Mouse (Mus musculus) ZHBTc4 (cell line): ENCODE results near the gene Ecm1.

ENCODE experiments used
- DNase-seq: peaks from one replicate; pipeline ENCODE4 v3.0.0-alpha.2; 2011; ENCODE audit warnings: low read depth, low spot score

The Ecm1 gene

GRCm38 (mm10) chr3:95739353-95740104 is at the start of gene Ecm1:
Ecm1 (minus strand) TSS chr3:95739569.
- DNase-seq = peak; percentile 49

GRCm38 (mm10) chr3:95785501-95785900 is 46.1 kb upstream of the Ecm1 start:
- DNase-seq = peak; percentile 16

DNA sequence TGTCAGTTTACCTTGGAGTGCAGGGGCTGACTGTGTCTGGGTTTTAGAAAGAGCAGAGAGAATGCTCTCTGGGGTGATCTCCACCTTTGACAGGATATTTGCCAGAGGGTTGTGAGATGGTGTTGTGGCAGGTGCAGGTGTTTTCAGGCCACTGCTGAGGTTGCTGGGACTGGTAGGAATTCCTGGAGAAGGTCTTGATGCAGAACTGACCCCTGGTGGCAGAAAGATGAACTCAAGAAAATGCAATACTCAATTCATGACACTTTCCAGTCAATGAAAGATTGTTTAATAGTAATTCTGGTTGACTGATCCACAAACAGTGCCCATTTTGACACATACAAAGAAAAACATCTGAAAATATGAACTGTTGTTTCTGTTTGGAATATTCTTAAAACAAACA is 32.6 kb upstream of the Ecm1 start:
- peak; percentile 61 for DNase-seq

GRCm38 (mm10) chr3:95765534-95765933 is 26.2 kb upstream of the Ecm1 start:
- DNase-seq = peak; percentile 17

- no peak for DNase-seq
These were observed 24.4 kb upstream of the Ecm1 start for GRCm38 (mm10) chr3:95763811-95764210.

- DNase-seq = no peak
These were observed 23.6 kb upstream of the Ecm1 start for GRCm38 (mm10) chr3:95762961-95763360.

DNA sequence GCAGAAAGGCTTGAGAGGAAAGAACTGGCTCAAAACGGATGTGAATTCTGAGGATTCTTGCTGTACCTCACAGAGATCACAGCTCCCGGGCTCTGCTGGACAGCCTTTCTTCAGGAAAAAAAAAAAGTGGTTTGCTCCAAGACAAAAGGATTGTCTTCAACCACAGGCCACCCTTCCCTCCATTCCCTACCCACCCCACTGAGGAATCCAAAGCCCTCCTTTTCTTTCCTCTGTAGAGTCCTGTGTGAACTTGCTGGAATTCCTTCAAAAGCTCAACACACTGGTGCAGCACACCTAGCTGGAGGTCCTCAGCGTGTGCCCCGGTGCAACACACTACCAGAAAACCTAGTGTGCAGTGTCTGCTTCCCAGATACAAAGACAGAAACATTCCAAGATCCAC is 22.4 kb upstream of the Ecm1 start:
- peak; percentile 80 for DNase-seq

DNA sequence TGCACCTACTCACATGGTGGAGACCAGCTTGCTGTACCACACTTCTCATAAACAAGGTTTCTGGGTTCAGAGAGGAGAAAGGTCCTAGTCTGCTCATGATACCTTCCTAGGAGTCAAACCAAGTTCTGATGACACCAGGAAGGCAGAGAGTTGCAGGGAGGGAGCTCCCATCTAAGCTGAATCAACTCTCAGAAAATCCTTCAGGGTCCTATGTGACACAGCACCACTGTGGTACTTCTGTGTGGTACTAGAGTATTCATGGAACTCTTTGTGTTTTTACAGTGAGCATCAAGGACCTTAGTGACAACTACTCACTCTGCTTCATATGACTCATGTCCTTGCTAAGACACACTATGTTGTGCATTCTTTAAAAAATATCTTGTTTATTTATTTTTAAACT is 21.3 kb upstream of the Ecm1 start:
- no peak for DNase-seq

DNA sequence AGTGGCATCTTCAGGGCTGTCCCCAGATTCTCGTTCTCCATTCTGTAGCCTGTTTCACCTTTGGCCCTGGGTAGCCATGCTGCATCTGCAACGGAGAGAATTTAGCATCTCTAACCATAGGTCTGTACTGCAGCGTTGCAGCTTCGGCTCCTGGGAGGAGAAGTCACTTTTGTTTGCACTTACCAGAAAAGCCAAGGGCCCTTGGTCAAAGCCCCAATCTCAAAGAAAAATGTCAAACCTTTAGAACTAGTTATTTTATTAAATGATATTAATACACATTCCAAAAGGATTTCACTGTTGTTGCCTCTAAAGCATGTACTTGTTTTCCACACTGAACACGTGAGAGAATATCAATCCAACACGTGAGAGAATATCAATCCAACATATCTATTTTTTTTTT is 20.7 kb upstream of the Ecm1 start, which contains the start of gene Tars2:
Gene Tars2, minus strand, starts transcription at position 101 of the 400 bp plus-strand sequence.
- no peak for DNase-seq

- DNase-seq = peak; percentile 44
These were observed 19.3 kb upstream of the Ecm1 start for GRCm38 (mm10) chr3:95758467-95759218.

DNA sequence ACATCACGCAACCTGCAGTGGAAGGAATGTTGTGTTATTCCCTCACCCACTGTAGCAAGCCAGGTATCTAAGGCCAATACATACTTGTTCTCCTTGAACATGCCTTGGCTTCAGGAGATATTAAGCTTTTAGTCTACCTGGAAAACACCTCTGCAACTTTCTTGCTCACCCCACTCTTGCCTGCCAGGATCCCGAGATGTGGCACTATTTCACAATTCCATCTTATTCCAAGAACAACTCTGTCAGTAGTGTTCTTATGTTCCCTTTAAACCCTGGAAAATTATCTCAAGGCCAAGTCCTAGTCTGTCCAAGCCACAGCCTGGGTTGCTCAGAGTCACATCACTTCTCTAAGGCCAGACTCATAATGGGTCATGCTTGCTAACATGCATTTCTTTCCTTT is 17.4 kb upstream of the Ecm1 start:
- DNase-seq = no peak

DNA sequence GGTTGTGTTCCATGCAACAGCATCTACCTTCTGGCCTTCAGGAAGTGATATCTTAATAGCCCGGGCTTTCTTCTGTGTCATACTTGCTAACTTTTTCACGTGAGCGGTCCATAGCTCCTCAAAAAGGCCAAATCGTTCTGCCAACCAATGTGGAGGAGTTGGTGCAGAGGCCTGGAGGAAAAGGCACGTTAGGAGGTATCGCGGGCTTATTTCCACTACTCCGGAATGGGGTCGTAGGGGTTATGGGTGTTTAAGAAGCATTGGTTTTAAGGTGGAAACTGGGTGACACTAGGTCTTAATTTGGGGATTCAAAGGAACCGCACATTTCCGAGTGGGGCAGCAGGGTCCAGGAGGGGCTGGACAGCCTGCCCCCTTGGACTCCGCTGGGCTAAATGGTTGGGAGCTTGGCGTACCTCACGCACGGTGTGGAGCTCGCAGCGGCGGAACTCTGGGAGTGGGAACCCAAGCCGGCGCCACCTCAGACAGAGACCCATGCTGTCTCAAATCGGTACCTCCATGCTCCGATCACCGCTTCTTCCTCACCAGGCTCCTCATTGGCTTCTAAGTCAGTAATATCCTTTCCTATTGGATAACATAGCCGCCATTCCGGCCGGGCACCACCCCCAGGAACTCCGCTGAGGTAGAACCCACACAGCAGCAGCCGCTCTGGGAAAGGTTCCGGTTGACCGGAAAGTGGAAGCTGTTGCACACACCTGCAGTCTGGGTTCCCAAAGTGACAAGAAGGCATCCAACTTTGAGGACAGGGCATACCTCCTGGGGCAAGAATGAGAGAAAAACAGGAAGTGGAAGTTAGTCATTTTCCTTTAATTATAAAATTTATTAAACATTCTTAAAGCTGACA is 15.2 kb upstream of the Ecm1 start:
- DNase-seq = peak; percentile 98

GRCm38 (mm10) chr3:95752935-95753334 is 13.6 kb upstream of the Ecm1 start:
- no peak for DNase-seq

GRCm38 (mm10) chr3:95740406-95740805 is 1.0 kb upstream of the Ecm1 start:
- DNase-seq = peak; percentile 66

- DNase-seq = peak; percentile 51
These were observed 4.2 kb downstream of the Ecm1 start for GRCm38 (mm10) chr3:95735071-95735670.

GRCm38 (mm10) chr3:95734092-95734702 is 5.2 kb downstream of the Ecm1 start:
- DNase-seq = peak; percentile 16

- no peak for DNase-seq
These were observed 6.4 kb downstream of the Ecm1 start for GRCm38 (mm10) chr3:95732744-95733521.

DNA sequence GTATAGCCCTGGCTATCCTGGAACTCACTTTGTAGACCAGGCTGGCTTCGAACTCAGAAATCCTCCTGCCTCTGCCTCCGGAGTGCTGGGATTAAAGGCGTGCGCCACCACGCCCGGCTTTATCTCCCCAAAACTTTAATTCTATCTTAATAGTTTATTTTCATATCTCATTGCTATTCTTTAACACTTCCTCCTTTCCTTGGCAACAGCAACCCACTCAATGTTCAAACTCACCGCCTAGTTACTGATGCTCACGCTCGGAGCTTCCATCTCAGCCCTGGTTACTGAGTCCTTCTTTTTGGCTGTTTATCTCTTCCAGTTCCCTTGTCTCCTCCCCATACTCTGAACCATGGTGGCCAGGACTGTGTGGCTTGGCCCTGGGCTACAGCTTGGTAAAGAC is 7.1 kb downstream of the Ecm1 start:
- DNase-seq = no peak

- DNase-seq = no peak
These were observed 7.6 kb downstream of the Ecm1 start for GRCm38 (mm10) chr3:95731802-95732201.

DNA sequence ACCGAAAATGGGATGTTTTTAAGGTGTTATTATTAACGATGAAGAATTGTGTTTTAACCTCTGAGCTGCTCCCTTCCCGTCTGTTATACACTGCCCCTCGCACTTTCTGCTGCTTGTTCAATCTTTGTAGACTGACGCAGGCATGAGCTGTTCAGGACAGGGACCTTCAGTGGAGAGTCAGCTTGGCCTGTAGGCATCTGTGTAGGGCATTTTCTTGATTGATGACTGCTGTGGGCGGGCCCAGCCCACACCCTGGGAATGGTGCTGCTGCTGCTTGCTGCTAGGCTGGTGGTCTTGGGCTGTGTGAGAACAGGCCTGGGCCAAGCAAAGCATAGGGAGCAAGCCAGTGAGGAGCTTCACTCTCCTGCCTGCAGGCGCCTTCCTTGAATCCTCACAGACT is 8.9 kb downstream of the Ecm1 start:
- peak; percentile 16 for DNase-seq
